Mouse (Mus musculus): ENCODE measurements around the gene Pde4d. TPM values are rescaled to one million over a fixed set of nuclear protein-coding genes. Genes with fewer than 3 reads are reported as not detected.

Gene Pde4d
- polyA plus RNA-seq, 1 experiment from 2014 or later, result 14.6 TPM

DNA sequence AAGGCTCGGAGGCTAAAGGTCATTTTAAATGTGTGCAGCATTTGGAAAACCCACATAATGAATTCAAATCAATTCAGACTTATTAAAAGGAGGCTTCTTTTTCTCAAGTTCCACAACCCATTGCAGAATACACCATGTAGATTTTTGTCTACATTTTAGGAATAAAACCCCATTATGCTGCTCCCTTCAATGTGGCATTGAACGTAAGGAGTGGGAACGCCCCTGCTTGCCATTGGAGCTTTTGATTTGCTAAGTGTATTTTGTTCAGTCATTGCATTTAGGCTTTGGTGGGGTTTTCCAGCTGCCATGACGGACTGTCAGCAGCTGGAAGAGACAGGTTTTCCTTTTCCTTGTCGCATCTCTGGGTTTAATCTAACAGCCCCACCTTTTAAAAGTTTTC, 1256.8 kb downstream of the Pde4d start:
- ATAC-seq (replicated peaks; ENCODE audit: insufficient number of reproducible peaks, low FRiP score, low TSS enrichment, low read depth), result no peak

DNA sequence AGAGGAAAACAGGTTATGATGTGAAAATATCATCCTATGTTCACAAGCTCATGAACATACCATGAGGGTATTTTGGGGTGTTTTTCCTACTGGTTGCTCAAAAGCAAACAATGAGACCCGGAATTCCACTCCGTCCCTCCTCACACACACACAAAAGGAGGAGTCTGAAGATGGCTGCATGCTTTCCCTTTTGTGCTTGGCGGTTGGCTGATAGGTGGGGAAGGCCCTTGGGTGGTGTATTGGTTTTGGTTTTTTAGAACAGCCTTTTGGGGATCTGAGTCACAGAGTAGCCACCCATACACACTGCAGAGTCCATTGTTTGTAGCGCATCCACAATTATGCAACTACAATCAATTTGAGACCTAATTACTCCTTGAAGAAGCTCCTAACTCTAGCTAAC, 1257.4 kb downstream of the Pde4d start:
- no peaks in the 10 kb centered on the region for H3K27me3 ChIP-seq (ENCODE audit: control insufficient read depth, insufficient read depth, low read length)
- no peak overlapping the region for H3K27ac ChIP-seq (replicated peaks; ENCODE audit: low read depth, low read length)
- ATAC-seq (replicated peaks; ENCODE audit: insufficient number of reproducible peaks, low FRiP score, low TSS enrichment, low read depth) (no peak), DNase-seq (ENCODE audit: low spot score) (no peak)
- H3K9ac ChIP-seq (replicated peaks; ENCODE audit: low read length), result no peak overlapping the region
- no peak overlapping the region for H3K4me3 ChIP-seq (ENCODE audit: low read depth, low read length)
- H3K36me3 ChIP-seq (replicated peaks; ENCODE audit: control insufficient read depth, insufficient read depth, low read depth, low read length), result no peaks in the 10 kb centered on the region
- H3K4me1 ChIP-seq (ENCODE audit: control insufficient read depth, insufficient read depth, low read length), result no peaks in the 10 kb centered on the region
- H3K9me3 ChIP-seq (replicated peaks; ENCODE audit: control insufficient read depth, low read length), result no peaks in the 10 kb centered on the region
- H3K4me2 ChIP-seq (ENCODE audit: low read depth, low read length), result no peak overlapping the region
- WGBS, result 87% methylated on average over 4 of the region's 4 CpGs

More for the DNA sequence above, 1256.8 kb downstream of the Pde4d start:
- Histone ChIP-seq H3K4me2 (ENCODE audit: low read depth, low read length) (no peak overlapping the region), H3K27ac (replicated peaks; ENCODE audit: low read depth, low read length) (no peak overlapping the region), H3K27me3 (ENCODE audit: control insufficient read depth, insufficient read depth, low read length) (no peaks in the 10 kb centered on the region), H3K36me3 (replicated peaks; ENCODE audit: control insufficient read depth, insufficient read depth, low read depth, low read length) (no peaks in the 10 kb centered on the region), H3K4me1 (ENCODE audit: control insufficient read depth, insufficient read depth, low read length) (no peaks in the 10 kb centered on the region), H3K9me3 (replicated peaks; ENCODE audit: control insufficient read depth, low read length) (no peaks in the 10 kb centered on the region), H3K4me3 (ENCODE audit: low read depth, low read length) (no peak overlapping the region), H3K9ac (replicated peaks; ENCODE audit: low read length) (no peak overlapping the region)
- WGBS, result 75% methylated on average over 5 of the region's 5 CpGs
- DNase-seq (ENCODE audit: low spot score), result no peak

DNA sequence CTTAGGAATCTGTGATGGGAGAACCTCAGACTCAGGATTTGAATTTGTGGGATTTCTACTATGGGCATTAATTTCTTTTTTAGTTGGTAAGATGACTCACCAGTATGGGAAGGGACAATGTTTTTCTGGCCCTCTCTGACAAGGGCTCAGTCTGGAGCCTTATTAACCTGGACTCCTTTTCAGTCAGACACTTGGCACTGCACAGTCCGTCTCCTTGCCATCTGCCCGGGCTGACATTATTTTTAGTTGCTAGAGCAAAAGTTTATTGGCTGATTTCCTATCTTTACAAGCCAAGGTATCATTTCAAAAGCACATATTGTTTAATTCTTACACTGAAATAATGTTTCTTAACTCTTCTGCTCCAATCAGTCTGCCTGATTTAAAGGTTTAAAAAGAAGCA, 1258.6 kb downstream of the Pde4d start:
- DNase-seq (ENCODE audit: low spot score), result no peak
- H3K4me1 ChIP-seq (ENCODE audit: control insufficient read depth, insufficient read depth, low read length), result no peaks in the 10 kb centered on the region
- no peak overlapping the region for H3K4me2 ChIP-seq (ENCODE audit: low read depth, low read length)
- no peak overlapping the region for H3K4me3 ChIP-seq (ENCODE audit: low read depth, low read length)
- no peaks in the 10 kb centered on the region for H3K27me3 ChIP-seq (ENCODE audit: control insufficient read depth, insufficient read depth, low read length)
- no peak overlapping the region for H3K27ac ChIP-seq (replicated peaks; ENCODE audit: low read depth, low read length)
- H3K36me3 ChIP-seq (replicated peaks; ENCODE audit: control insufficient read depth, insufficient read depth, low read depth, low read length), result no peaks in the 10 kb centered on the region
- 89% methylated on average over 2 of the region's 2 CpGs for WGBS
- no peaks in the 10 kb centered on the region for H3K9me3 ChIP-seq (replicated peaks; ENCODE audit: control insufficient read depth, low read length)
- ATAC-seq (replicated peaks; ENCODE audit: insufficient number of reproducible peaks, low FRiP score, low TSS enrichment, low read depth), result no peak
- no peak overlapping the region for H3K9ac ChIP-seq (replicated peaks; ENCODE audit: low read length)

DNA sequence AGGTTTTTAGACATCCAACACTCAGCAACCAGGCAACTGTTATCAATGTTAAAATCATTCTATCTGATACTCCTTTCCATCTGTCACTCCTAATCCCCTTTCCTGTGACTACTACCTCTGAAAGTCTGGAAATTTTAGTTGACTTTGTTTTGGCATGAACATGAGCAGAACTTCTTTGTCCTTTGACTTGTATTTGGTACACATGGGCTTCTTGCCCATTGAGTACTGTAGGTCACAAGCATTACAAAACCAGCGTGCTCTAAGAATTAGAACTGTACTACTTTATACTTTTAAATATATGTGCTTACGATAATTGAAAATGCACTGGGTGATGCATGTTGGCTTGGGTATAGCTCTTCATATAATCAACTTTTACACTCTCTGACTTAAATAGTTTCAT, 1264.8 kb downstream of the Pde4d start:
- Histone ChIP-seq H3K36me3 (replicated peaks; ENCODE audit: control insufficient read depth, insufficient read depth, low read depth, low read length) (no peaks in the 10 kb centered on the region), H3K27ac (replicated peaks; ENCODE audit: low read depth, low read length) (no peak overlapping the region), H3K4me3 (ENCODE audit: low read depth, low read length) (no peak overlapping the region), H3K9me3 (replicated peaks; ENCODE audit: control insufficient read depth, low read length) (no peaks in the 10 kb centered on the region), H3K27me3 (ENCODE audit: control insufficient read depth, insufficient read depth, low read length) (no peaks in the 10 kb centered on the region), H3K4me1 (ENCODE audit: control insufficient read depth, insufficient read depth, low read length) (no peaks in the 10 kb centered on the region), H3K9ac (replicated peaks; ENCODE audit: low read length) (no peak overlapping the region), H3K4me2 (ENCODE audit: low read depth, low read length) (no peak overlapping the region)
- DNase-seq (ENCODE audit: low spot score) (no peak), ATAC-seq (replicated peaks; ENCODE audit: insufficient number of reproducible peaks, low FRiP score, low TSS enrichment, low read depth) (no peak)
- 88% methylated on average over 2 of the region's 2 CpGs for WGBS

DNA sequence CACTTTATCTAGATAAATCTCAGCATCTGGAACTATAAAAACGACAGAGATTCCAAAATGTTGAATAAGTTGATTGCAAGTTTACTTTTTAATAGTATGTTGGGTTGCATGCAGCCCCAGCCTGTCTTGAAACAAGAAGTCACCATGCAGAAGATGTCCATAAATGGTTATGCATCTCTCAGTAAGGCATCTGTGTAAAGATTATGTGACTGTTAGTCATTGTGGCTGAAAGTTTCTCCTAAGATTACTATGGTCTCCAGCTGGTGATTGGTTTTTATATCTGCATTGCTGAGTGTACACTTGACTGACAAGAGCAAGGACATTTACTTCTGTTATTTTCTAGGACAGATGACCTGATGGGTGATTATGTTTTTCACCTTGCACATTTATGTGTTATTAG, 1265.6 kb downstream of the Pde4d start:
- Histone ChIP-seq H3K27ac (replicated peaks; ENCODE audit: low read depth, low read length) (no peak overlapping the region), H3K9me3 (replicated peaks; ENCODE audit: control insufficient read depth, low read length) (no peaks in the 10 kb centered on the region), H3K9ac (replicated peaks; ENCODE audit: low read length) (no peak overlapping the region), H3K4me2 (ENCODE audit: low read depth, low read length) (no peak overlapping the region), H3K4me3 (ENCODE audit: low read depth, low read length) (no peak overlapping the region), H3K36me3 (replicated peaks; ENCODE audit: control insufficient read depth, insufficient read depth, low read depth, low read length) (no peaks in the 10 kb centered on the region), H3K4me1 (ENCODE audit: control insufficient read depth, insufficient read depth, low read length) (no peaks in the 10 kb centered on the region), H3K27me3 (ENCODE audit: control insufficient read depth, insufficient read depth, low read length) (no peaks in the 10 kb centered on the region)
- WGBS, result 61% methylated on average over 1 of the region's 1 CpGs
- DNase-seq (ENCODE audit: low spot score), result no peak
- no peak for ATAC-seq (replicated peaks; ENCODE audit: insufficient number of reproducible peaks, low FRiP score, low TSS enrichment, low read depth)

DNA sequence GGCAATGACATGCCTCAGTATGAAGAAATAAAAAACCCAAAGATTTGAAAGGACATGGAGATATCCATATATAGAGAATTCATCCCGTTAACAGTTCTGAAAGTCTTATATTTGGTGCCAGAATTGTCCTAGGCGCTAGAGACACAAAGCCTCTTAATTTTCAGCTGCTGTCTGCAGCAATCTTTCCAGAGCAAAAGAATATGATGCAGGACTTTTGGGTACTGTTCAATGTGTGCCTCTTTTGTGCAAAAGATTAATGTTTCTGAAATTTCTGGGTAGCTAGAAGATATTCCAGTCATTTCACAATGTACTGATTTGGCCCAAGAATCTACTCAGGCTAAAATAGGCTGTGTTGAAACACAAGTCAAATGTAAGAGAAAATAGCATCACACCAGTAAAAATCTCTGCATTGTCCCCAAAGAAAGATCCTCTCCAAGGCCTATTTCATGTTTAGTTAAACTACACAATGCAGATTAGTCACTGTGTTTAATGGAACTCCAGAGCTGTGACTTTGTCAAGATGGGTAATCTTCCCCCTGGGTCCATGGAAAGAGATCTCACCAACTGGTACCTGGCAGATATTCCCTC, 1270.5 kb downstream of the Pde4d start:
- Histone ChIP-seq H3K9ac (replicated peaks; ENCODE audit: low read length) (no peak overlapping the region), H3K27me3 (ENCODE audit: control insufficient read depth, insufficient read depth, low read length) (no peaks in the 10 kb centered on the region), H3K27ac (replicated peaks; ENCODE audit: low read depth, low read length) (no peak overlapping the region), H3K4me3 (ENCODE audit: low read depth, low read length) (no peak overlapping the region), H3K9me3 (replicated peaks; ENCODE audit: control insufficient read depth, low read length) (no peaks in the 10 kb centered on the region), H3K4me2 (ENCODE audit: low read depth, low read length) (no peak overlapping the region), H3K36me3 (replicated peaks; ENCODE audit: control insufficient read depth, insufficient read depth, low read depth, low read length) (no peaks in the 10 kb centered on the region), H3K4me1 (ENCODE audit: control insufficient read depth, insufficient read depth, low read length) (no peaks in the 10 kb centered on the region)
- DNase-seq (ENCODE audit: low spot score) (no peak), ATAC-seq (replicated peaks; ENCODE audit: insufficient number of reproducible peaks, low FRiP score, low TSS enrichment, low read depth) (no peak)
- WGBS, result 94% methylated on average over 2 of the region's 2 CpGs

DNA sequence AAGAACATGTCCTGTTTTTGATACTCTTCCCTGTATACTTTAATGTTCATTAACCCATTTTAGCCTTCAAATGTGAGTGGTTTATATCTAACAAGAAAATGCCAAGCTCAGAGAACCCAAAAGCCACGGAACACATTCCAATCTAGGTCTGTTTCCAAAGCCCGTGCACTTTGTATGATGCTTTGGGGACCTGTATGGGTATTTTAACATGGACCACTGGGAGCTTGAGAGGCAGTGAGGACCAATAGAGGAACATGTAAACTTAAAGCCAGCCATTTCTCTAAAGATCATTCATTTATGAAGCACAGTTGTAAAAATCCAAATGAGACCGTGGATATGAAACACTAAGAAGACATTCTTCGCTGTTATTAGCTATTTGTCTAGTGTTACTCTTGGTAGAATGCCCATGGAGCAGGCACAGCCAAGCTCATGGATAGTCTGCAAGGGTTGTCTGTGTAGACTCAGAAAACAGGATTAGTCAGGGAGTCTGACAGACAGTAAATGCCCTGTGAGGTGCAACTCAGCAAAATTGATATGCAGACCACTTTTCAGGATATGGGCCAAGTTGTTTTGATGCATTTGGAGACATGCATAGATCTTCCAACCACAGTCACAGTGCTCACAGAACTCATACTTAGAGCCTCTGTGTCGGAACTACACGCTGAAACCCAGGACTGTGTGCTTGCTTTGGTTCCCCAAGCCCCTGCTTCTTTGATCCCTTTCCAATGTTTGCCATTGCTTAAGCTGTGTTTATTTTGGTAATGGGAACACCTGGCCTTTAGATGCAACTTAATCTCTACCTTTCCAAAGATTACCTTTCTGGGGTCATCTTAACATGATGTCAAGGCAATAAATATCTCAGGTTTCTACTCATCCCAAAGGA, 1272.7 kb downstream of the Pde4d start:
- DNase-seq (ENCODE audit: low spot score) (no peak), ATAC-seq (replicated peaks; ENCODE audit: insufficient number of reproducible peaks, low FRiP score, low TSS enrichment, low read depth) (no peak)
- Histone ChIP-seq H3K36me3 (replicated peaks; ENCODE audit: control insufficient read depth, insufficient read depth, low read depth, low read length) (no peaks in the 10 kb centered on the region), H3K4me2 (ENCODE audit: low read depth, low read length) (no peak overlapping the region), H3K9ac (replicated peaks; ENCODE audit: low read length) (no peak overlapping the region), H3K27me3 (ENCODE audit: control insufficient read depth, insufficient read depth, low read length) (no peaks in the 10 kb centered on the region), H3K27ac (replicated peaks; ENCODE audit: low read depth, low read length) (no peak overlapping the region), H3K4me3 (ENCODE audit: low read depth, low read length) (no peak overlapping the region), H3K9me3 (replicated peaks; ENCODE audit: control insufficient read depth, low read length) (no peaks in the 10 kb centered on the region), H3K4me1 (ENCODE audit: control insufficient read depth, insufficient read depth, low read length) (no peaks in the 10 kb centered on the region)
- WGBS, result 80% methylated on average over 6 of the region's 6 CpGs

DNA sequence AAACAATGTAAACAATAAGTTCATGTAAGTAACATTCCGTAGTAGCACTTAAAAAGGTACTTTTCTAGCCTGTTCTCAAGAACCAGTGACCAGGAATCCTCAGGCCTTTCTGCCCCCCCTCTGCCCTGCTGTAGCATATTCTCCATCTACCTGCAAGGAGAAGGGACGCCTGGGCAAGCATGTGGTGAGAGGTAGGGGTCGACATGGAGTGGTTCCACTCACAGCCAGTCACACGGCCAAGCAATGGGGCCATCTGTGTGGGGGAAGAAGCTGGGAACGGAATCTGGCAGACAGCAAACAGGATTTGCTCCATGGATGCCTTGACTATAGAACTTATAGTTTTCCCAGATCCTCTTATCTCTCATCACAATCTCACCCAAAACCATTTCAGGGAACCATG, 1277.6 kb downstream of the Pde4d start:
- no peak overlapping the region for H3K4me2 ChIP-seq (ENCODE audit: low read depth, low read length)
- no peak overlapping the region for H3K27ac ChIP-seq (replicated peaks; ENCODE audit: low read depth, low read length)
- WGBS, result 72% methylated on average over 5 of the region's 5 CpGs

More for the DNA sequence above, 1277.6 kb downstream of the Pde4d start:
- H3K36me3 ChIP-seq (replicated peaks; ENCODE audit: control insufficient read depth, insufficient read depth, low read depth, low read length), result no peaks in the 10 kb centered on the region
- no peaks in the 10 kb centered on the region for H3K9me3 ChIP-seq (replicated peaks; ENCODE audit: control insufficient read depth, low read length)
- no peak for ATAC-seq (replicated peaks; ENCODE audit: insufficient number of reproducible peaks, low FRiP score, low TSS enrichment, low read depth)
- H3K27me3 ChIP-seq (ENCODE audit: control insufficient read depth, insufficient read depth, low read length), result no peaks in the 10 kb centered on the region
- no peak overlapping the region for H3K9ac ChIP-seq (replicated peaks; ENCODE audit: low read length)
- no peaks in the 10 kb centered on the region for H3K4me1 ChIP-seq (ENCODE audit: control insufficient read depth, insufficient read depth, low read length)
- DNase-seq (ENCODE audit: low spot score), result no peak
- H3K4me3 ChIP-seq (ENCODE audit: low read depth, low read length), result no peak overlapping the region

All from embryonic facial prominence, embryonic 11.5 days (tissue).